Mouse (Mus musculus) myocyte (in vitro differentiated cells): ENCODE data around the gene Slc30a7.

Source experiments
- CEBPB ChIP-seq: IDR thresholded peaks from 2 replicates; pipeline ENCODE4 v1.6.1; 2011; ENCODE audit warnings: mild to moderate bottlenecking, moderate library complexity; ENCODE audit not compliant: poor library complexity, insufficient read depth, severe bottlenecking
- E2F4 ChIP-seq: IDR thresholded peaks from one replicate; pipeline ENCODE4 v1.6.1; 2011; ENCODE audit warnings: mild to moderate bottlenecking, control low read depth, moderate library complexity; ENCODE audit not compliant: insufficient read depth
- MAX ChIP-seq: IDR thresholded peaks from one replicate; pipeline ENCODE4 v1.6.1; 2011; ENCODE audit warnings: low read depth, mild to moderate bottlenecking, control low read depth
- MYOG ChIP-seq, 3 experiments: IDR thresholded peaks; one replicate each; pipeline ENCODE4 v1.6.1; 2011; ENCODE audit warnings: control low read depth in 2 of 3, low read depth in 2 of 3, mild to moderate bottlenecking in 2 of 3; ENCODE audit not compliant: insufficient read length in 2 of 3, control insufficient read depth in 1 of 3, insufficient read depth in 1 of 3
- POLR2A ChIP-seq: IDR thresholded peaks from one replicate; pipeline ENCODE4 v1.6.1; 2011; ENCODE audit warnings: low read depth, mild to moderate bottlenecking, control low read depth, moderate library complexity; ENCODE audit not compliant: insufficient read length
- POLR2AphosphoS2 ChIP-seq: IDR thresholded peaks from one replicate; pipeline ENCODE4 v1.6.1; 2011; ENCODE audit warnings: low read depth, control low read depth; ENCODE audit not compliant: insufficient read length
- SRF ChIP-seq: IDR thresholded peaks from one replicate; pipeline ENCODE4 v1.6.1; 2011; ENCODE audit warnings: low read depth; ENCODE audit not compliant: control insufficient read depth, insufficient read length
- USF1 ChIP-seq: IDR thresholded peaks from one replicate; pipeline ENCODE4 v1.6.1; 2011; ENCODE audit warnings: low read depth, mild to moderate bottlenecking, control low read depth, moderate library complexity

DNA sequence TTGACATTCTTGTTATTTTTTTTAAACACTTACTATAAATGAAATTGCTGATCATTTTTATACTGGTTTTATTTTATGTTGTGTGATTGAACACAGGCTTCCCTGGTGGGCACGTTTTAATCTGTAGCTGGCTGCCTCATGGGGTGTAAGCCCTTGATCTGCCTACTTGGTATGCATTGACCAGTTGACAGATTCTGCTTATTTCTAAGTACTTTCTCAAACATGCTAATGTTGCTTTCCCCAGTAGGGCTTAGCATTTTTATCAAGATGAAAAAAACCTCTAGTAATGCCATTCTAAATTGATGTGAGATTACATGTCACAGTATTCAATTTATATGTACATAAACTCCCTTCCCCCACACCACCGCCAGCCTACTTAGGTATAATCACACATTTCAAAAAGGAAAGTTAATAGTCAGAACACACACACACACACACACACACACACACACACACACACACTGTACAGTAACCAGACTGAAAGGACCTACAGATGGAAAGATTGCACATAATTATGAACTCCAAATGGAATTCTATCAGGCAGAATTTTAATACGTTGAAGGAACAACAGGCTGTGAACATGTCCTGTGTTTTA lies 108.8 kb downstream of the Slc30a7 start:
- TF ChIP-seq SRF: no peak
- TF ChIP-seq POLR2A: no peak
- TF ChIP-seq USF1: no peak
- TF ChIP-seq MYOG (IDR thresholded peaks at IDR 0.05; ENCODE audit: control insufficient read depth in 1 of 3, insufficient read depth in 1 of 3, insufficient read length in 2 of 3, low read depth in 2 of 3): no peak
- TF ChIP-seq POLR2AphosphoS2: no peak
- no peak for TF ChIP-seq CEBPB
- no peak for TF ChIP-seq E2F4
- TF ChIP-seq MAX: no peak
